Mouse (Mus musculus) midbrain, embryonic 12.5 days (tissue): ENCODE measurements at regions not wholly inside any gene's neighbourhood (a gene's known extent, or its start where the extent isn't known, plus 50 kb on each side); places are given as distances from the start of the nearest gene placed in this dataset.
"Not testable (repeated sequence)": the region's sequence is repeated elsewhere in the genome, so short reads cannot be mapped to it uniquely, and the experiment has no call there.

ENCODE experiments used
- ATAC-seq: fragments of 200-750 bp; cut with Nextera tagmentation; 2 replicates; pipeline ENCODE4 v1.8.0; 2017; ENCODE audit warnings: low read depth, moderate TSS enrichment, moderate library complexity; ENCODE audit not compliant: low FRiP score
- H3K27ac ChIP-seq: fragments of 300-500 bp; sonication (generic); replicated peaks from 2 replicates; pipeline ENCODE4 v1.5.1; 2016; ENCODE audit warnings: mild to moderate bottlenecking
- H3K27me3 ChIP-seq: fragments of 300-500 bp; sonication (generic); 2 replicates; pipeline ENCODE4 v1.6.1; 2016; ENCODE audit warnings: mild to moderate bottlenecking
- H3K36me3 ChIP-seq: fragments of 300-500 bp; sonication (generic); 2 replicates; pipeline ENCODE4 v1.6.1; 2016
- H3K4me1 ChIP-seq: fragments of 300-500 bp; sonication (generic); 2 replicates; pipeline ENCODE4 v1.6.1; 2016
- H3K4me2 ChIP-seq: fragments of 300-500 bp; sonication (generic); replicated peaks from 2 replicates; pipeline ENCODE4 v1.6.1; 2016; ENCODE audit warnings: mild to moderate bottlenecking, moderate library complexity
- H3K4me3 ChIP-seq: fragments of 300-500 bp; sonication (generic); 2 replicates; pipeline ENCODE4 v1.5.1; 2016; ENCODE audit warnings: mild to moderate bottlenecking
- H3K9ac ChIP-seq: fragments of 300-500 bp; sonication (generic); replicated peaks from 2 replicates; pipeline ENCODE4 v1.6.1; 2016; ENCODE audit warnings: mild to moderate bottlenecking, moderate library complexity
- H3K9me3 ChIP-seq: fragments of 300-500 bp; sonication (generic); 2 replicates; pipeline ENCODE4 v1.6.1; 2016; ENCODE audit warnings: mild to moderate bottlenecking
- WGBS: fragments of 180-500 bp; shearing (Covaris S2); methylation state at CpG from one replicate; pipeline ENCODE4 v1.1.7; 2016; 5-methylcytosine and 5-hydroxymethylcytosine counted together

DNA sequence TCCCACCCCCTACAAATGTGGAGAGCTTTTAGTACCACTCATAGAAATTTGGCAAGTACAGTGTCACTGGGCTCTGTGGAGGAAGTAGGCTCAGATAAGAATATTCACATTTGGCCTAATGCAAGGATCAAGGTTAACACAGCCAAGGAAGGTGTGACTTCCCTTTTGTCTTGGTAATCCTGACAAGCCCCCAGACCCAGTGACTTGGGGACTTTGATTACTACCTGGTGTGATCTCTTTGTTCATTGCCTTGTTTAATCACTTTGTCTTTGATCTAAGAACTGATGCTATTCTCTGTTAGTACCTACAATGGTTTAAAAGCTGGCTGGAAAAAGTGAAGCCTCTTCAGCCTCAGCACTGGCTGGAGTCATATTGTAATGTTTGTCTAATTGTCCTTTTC lies 610.5 kb upstream of the Slc8a1 start:
- ATAC-seq = no peak

DNA sequence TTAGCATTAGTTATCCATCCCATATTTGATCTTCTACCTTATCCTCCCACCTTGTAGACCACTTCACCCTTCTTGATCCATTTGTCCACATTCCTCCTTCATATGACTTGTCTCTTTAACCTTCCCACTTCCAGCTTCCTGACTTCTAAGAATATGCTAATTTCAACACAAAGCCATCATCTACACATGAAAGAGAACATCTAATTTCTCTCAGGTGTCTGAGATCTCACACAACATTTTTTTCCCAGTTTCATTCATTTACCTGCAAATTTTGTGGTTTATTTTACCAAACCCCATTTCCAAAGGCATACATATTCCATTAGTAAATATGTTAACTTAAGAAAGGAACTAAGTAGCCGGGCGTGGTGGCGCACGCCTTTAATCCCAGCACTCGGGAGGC lies 593.3 kb upstream of the Slc8a1 start:
- H3K27ac ChIP-seq = no peak overlapping the region
- H3K4me3 ChIP-seq = no peak overlapping the region
- no peak overlapping the region for H3K9ac ChIP-seq
- ATAC-seq = no peak
- 95% methylated on average over 5 of the region's 5 CpGs for WGBS
- no peaks in the 10 kb centered on the region for H3K4me1 ChIP-seq
- H3K36me3 ChIP-seq = no peaks in the 10 kb centered on the region
- H3K27me3 ChIP-seq = no peaks in the 10 kb centered on the region
- H3K9me3 ChIP-seq = no peaks in the 10 kb centered on the region
- H3K4me2 ChIP-seq = no peak overlapping the region

More for the DNA sequence above, 610.5 kb upstream of the Slc8a1 start:
- no peak overlapping the region for H3K4me3 ChIP-seq
- no peak overlapping the region for H3K4me2 ChIP-seq
- no peaks in the 10 kb centered on the region for H3K4me1 ChIP-seq
- no peaks in the 10 kb centered on the region for H3K27me3 ChIP-seq
- H3K9ac ChIP-seq = no peak overlapping the region
- H3K9me3 ChIP-seq = no peaks in the 10 kb centered on the region
- H3K36me3 ChIP-seq = no peaks in the 10 kb centered on the region
- no peak overlapping the region for H3K27ac ChIP-seq

DNA sequence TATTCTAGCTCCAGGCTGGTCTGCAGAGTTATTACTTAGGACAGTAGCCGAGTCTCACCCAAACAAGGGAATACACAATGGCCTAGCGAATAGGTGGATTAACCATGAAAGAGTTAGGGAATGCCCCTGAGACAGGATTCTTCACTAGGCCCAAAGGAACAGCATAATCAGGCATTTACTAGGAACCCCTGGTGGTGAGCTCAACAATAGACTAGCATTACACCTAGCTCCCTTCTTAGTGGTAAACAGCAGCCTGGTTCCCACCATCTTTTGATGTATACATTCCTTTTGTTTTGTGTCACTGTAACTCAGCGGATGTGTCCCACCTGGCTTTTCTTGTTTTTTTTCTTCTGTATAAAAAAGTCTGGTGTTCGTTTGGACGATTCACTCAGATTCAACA lies 574.0 kb upstream of the Slc8a1 start:
- no peaks in the 10 kb centered on the region for H3K27me3 ChIP-seq
- no peaks in the 10 kb centered on the region for H3K4me1 ChIP-seq
- H3K4me2 ChIP-seq = no peak overlapping the region
- no peak overlapping the region for H3K9ac ChIP-seq
- ATAC-seq = no peak
- no peaks in the 10 kb centered on the region for H3K36me3 ChIP-seq
- WGBS = 80% methylated on average over 5 of the region's 5 CpGs
- no peak overlapping the region for H3K4me3 ChIP-seq
- no peak overlapping the region for H3K27ac ChIP-seq
- H3K9me3 ChIP-seq = no peaks in the 10 kb centered on the region

DNA sequence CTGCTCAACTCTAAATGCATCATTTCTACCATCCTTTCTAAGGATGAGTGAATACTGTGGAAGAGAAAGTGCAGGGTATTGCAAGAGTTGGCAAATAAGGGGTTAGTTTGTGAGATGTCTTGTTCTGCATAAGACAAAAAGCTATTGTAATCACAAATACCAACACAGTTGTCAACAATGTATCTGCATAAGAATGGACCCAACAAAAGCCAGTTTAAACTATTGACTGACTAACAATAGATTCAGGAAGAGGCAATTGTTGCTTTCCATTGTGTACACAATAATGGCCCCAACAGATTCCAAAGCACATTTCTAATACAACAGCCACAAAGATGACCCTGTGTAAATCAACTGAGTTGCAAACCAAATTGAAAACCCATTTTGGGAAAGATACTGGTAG lies 568.2 kb upstream of the Slc8a1 start:
- H3K4me1 ChIP-seq = no peaks in the 10 kb centered on the region
- no peak overlapping the region for H3K4me2 ChIP-seq
- ATAC-seq = no peak
- H3K27me3 ChIP-seq = no peaks in the 10 kb centered on the region
- no peak overlapping the region for H3K4me3 ChIP-seq
- H3K36me3 ChIP-seq = no peaks in the 10 kb centered on the region
- no peaks in the 10 kb centered on the region for H3K9me3 ChIP-seq
- no peak overlapping the region for H3K27ac ChIP-seq
- H3K9ac ChIP-seq = no peak overlapping the region

DNA sequence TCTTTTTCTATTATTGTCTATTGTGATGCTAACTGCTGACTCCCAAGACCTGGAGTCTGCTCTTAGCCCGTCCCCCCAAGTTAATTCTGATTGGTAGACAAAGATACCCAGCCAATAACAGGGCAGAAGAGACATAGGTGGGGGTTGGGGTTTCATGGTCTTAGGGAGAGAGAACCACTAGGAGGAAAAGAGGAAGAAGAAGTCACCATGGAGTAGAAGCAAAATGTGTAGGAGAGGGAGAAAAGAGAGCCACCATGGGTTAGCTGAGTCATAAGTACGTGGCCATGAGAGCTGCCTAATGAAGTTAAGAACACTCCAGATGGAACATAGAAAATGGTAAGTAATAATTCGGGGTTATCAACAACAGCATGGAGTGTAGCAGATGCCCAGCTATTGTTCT lies 539.6 kb upstream of the Slc8a1 start:
- Histone ChIP-seq H3K9me3 (no peaks in the 10 kb centered on the region), H3K27ac (no peak overlapping the region), H3K9ac (no peak overlapping the region), H3K27me3 (no peaks in the 10 kb centered on the region), H3K4me1 (no peaks in the 10 kb centered on the region), H3K4me2 (no peak overlapping the region), H3K4me3 (no peak overlapping the region), H3K36me3 (no peaks in the 10 kb centered on the region)
- WGBS = 87% methylated on average over 3 of the region's 3 CpGs
- no peak for ATAC-seq

DNA sequence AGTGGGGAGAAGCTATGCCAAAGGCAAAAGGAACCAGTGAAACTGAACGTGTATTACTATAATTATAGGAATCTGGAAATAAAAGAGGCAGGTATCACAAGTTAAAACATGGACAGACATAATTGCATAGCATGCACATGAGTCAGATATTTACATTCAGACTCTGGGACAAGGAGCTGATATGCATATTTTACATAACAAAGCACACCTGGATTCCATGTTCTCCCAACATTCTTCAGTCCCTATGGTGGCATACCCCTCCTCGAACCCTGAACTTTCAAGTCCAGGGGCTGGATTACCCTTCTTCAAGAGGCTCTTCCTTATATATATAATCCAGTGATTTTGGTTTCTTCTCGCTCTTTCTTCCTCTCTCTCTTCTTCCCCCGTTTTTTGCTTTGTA lies 535.8 kb upstream of the Slc8a1 start:
- 86% methylated on average over 4 of the region's 4 CpGs for WGBS
- H3K27me3 ChIP-seq = no peaks in the 10 kb centered on the region
- H3K27ac ChIP-seq = no peak overlapping the region

DNA sequence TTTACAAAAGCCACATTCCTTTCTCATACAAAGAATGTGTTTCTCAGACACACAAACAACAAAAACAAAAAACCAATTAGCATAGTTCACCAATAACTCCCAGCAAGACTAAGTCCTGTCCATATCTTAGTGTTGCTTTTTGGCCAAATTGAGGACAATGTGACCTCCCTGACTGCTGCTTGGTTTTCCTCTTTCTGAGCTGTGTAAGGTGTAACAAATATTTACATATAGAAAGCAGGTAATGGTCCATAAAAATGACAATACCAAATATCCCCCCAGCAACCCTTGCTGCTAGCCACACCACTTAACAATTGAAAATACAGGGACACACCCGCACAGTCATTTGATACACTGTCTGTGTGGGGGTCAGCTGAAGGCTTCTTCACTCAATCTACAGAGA lies 534.7 kb upstream of the Slc8a1 start:
- 96% methylated on average over 1 of the region's 1 CpGs for WGBS
- ATAC-seq = no peak
- H3K4me3 ChIP-seq = no peak overlapping the region

More for the DNA sequence above, 535.8 kb upstream of the Slc8a1 start:
- H3K9me3 ChIP-seq = no peaks in the 10 kb centered on the region
- H3K36me3 ChIP-seq = no peaks in the 10 kb centered on the region
- no peak for ATAC-seq
- no peak overlapping the region for H3K9ac ChIP-seq
- H3K4me3 ChIP-seq = no peak overlapping the region
- H3K4me2 ChIP-seq = no peak overlapping the region
- no peaks in the 10 kb centered on the region for H3K4me1 ChIP-seq

DNA sequence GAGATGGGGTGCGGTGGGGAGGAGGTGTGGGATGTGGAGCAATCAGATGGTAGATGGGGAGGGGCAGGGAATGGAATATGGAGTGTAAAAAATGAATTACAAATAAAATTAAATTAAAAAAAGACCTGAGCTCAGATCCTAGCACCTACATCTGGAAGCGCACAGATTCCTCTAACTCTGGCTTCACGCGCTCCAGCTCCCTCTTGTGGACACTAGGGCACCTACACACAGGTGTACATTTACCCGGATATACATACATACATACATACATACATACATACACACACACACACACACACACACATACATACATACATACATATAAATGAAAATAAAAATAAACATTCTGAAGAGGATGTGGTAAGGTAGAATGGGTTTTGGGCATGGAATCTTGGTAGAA lies 528.7 kb upstream of the Slc8a1 start:
- WGBS = 89% methylated on average over 3 of the region's 5 CpGs
- H3K36me3 ChIP-seq, H3K27ac ChIP-seq, ATAC-seq, H3K9ac ChIP-seq, H3K9me3 ChIP-seq, H3K4me1 ChIP-seq, H3K27me3 ChIP-seq, H3K4me2 ChIP-seq, H3K4me3 ChIP-seq: not testable (repeated sequence)

More for the DNA sequence above, 534.7 kb upstream of the Slc8a1 start:
- Histone ChIP-seq H3K27ac (no peak overlapping the region), H3K4me2 (no peak overlapping the region), H3K27me3 (no peaks in the 10 kb centered on the region), H3K9me3 (no peaks in the 10 kb centered on the region), H3K9ac (no peak overlapping the region), H3K4me1 (no peaks in the 10 kb centered on the region), H3K36me3 (no peaks in the 10 kb centered on the region)

DNA sequence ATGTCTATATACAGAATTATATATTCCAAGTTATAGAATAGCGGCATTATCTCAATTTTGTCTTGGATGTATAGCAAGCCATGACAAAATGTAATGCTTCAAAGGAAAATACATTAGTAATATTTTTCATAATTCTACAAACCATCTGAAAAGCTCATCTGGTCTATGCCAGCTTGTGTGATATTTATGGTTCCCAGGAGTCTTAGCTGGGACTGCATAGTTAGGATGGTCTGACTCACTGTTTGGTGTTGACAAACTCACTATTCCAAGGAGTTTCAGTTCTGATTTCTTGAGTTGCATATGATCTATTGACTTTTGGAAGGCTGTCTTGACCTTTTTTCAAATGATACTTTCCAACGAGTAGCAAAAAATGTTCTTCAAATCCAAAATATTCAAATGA lies 514.2 kb upstream of the Slc8a1 start:
- H3K4me3 ChIP-seq = no peak overlapping the region
- H3K4me2 ChIP-seq = no peak overlapping the region
- H3K9me3 ChIP-seq = no peaks in the 10 kb centered on the region
- ATAC-seq = no peak
- H3K27me3 ChIP-seq = no peaks in the 10 kb centered on the region
- H3K4me1 ChIP-seq = no peaks in the 10 kb centered on the region
- no peaks in the 10 kb centered on the region for H3K36me3 ChIP-seq
- no peak overlapping the region for H3K9ac ChIP-seq
- 88% methylated on average over 2 of the region's 2 CpGs for WGBS
- H3K27ac ChIP-seq = no peak overlapping the region

DNA sequence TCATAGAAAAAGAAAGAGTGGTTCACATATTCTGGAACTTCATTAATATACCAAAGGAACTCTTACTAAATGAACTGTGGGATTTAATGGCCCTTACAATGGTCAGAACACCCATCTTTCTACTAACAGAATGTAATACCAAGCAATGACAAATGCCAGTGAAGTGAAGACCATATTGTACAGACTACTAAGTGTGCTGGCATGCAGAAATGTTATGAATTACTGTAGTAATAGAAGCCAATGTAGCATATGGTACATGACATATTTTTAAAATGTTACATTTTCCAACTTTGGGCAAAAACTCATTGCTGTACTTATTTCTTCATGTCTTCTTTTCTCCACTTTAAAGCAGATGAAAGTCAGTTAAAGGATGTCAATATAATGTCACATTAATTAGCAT lies 513.7 kb upstream of the Slc8a1 start:
- no peak overlapping the region for H3K9ac ChIP-seq
- no peaks in the 10 kb centered on the region for H3K4me1 ChIP-seq
- H3K36me3 ChIP-seq = no peaks in the 10 kb centered on the region
- H3K9me3 ChIP-seq = no peaks in the 10 kb centered on the region
- H3K4me3 ChIP-seq = no peak overlapping the region
- no peak for ATAC-seq
- H3K4me2 ChIP-seq = no peak overlapping the region
- H3K27me3 ChIP-seq = no peaks in the 10 kb centered on the region
- no peak overlapping the region for H3K27ac ChIP-seq

DNA sequence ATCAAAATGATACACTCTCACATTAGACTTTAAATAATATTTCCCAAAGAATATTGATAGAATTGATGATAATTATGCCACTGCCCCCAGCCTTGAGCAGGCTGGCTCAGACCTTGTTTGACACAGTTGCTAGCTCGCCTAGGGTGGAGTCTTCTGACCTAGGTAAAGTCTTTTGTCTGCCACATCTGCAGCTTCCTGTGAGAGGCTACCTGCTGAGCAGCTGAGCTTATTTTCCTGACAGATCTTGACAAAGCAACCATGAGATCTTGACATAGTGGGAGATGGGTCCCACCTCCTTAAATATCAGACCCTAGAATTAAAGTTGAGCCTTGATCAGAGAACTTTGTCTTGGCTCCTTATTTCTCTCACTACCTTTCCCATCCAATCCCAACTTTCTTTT lies 500.2 kb upstream of the Slc8a1 start:
- Histone ChIP-seq H3K9me3 (no peaks in the 10 kb centered on the region), H3K36me3 (no peaks in the 10 kb centered on the region), H3K27me3 (no peaks in the 10 kb centered on the region), H3K4me3 (no peak overlapping the region), H3K27ac (no peak overlapping the region), H3K9ac (no peak overlapping the region), H3K4me2 (no peak overlapping the region), H3K4me1 (no peaks in the 10 kb centered on the region)
- ATAC-seq = no peak
- 52% methylated on average over 1 of the region's 1 CpGs for WGBS

DNA sequence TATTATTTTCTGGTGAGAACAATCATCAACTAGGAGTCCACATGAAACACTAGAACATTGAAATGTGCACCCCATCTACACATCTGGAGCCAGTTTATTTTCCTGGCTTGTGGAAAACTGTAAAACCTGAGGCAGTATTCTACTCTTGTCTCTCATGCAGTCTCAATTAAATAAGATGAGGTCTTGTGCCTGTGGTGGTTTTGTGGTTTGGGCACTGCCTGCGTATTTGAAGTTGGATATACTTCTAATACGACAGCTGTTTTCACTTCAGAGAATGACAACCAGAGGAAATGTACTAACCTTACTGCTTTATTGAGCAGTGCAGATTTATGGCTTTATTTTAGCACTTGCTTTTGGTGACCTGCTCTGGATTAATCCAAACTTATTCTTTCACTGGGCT lies 499.3 kb upstream of the Slc8a1 start:
- Histone ChIP-seq H3K4me1 (no peaks in the 10 kb centered on the region), H3K9me3 (no peaks in the 10 kb centered on the region), H3K4me3 (no peak overlapping the region), H3K27me3 (no peaks in the 10 kb centered on the region), H3K27ac (no peak overlapping the region), H3K36me3 (no peaks in the 10 kb centered on the region), H3K9ac (no peak overlapping the region), H3K4me2 (no peak overlapping the region)
- WGBS = 83% methylated on average over 2 of the region's 2 CpGs
- ATAC-seq = no peak

DNA sequence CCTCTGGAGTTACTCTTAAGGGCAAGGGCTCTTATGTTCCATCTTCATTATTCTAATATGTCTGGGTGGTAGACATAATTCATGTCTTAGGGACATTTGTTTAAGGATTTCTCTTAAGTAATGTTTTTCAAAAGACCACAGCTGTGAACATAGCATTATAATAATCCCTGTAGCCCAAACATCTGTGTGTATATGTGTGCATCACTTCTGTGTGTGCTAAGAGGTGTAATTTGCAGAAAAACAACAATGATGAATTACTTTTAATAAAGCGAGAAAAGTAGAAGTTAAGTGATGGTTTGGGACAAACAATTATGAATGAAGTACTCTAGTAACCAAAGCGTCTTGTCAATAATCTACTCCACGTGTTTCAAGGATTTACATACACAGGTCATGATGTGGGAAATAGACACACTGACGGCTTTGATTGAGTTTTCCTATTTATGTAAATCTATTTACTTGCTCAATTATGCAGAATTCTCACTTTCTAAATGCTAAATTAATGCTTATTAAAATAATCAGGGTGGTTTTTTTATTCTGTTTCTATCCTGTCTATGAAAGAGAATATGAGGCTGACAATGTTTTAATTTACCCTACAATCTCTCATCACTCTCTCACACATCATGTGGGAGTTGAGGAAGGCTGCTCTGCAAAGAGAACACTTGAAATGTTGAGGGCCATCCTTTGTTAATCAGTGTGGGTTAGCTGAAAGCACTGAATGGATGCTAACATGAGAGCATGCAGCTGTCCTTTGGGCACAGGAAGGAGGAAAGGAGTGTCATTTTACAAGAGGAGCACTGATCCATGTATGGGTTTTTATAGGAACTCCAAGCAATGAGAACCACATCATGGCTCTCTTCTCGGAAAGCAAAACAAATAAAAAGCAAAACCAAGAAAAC lies 477.8 kb upstream of the Slc8a1 start:
- Histone ChIP-seq H3K9ac (no peak overlapping the region), H3K4me2 (no peak overlapping the region), H3K4me1 (no peaks in the 10 kb centered on the region), H3K36me3 (no peaks in the 10 kb centered on the region), H3K9me3 (no peaks in the 10 kb centered on the region), H3K27ac (no peak overlapping the region), H3K27me3 (no peaks in the 10 kb centered on the region), H3K4me3 (no peak overlapping the region)
- no peak for ATAC-seq
- WGBS = 88% methylated on average over 5 of the region's 5 CpGs
